Mouse (Mus musculus): ENCODE measurements around the gene Large2.

The Large2 gene

DNA sequence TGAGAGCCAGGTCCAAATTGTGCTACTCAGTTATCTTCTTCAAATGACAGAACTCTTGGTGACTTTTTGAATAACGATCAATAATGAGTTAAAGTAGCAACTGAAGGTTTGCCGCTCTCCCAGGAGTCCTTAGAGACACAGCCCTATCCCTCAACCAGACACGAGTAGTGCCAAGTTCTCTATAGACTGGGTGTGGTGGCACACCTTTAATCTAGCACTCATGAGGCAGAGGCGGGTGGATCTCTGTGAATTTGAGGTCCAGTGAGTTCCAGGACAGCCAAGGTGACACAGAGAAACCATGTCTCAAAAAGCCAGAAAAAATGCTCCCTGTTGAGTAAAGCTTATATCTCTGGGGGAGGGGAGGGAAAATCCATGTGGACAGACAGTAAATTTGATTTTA, 47.1 kb downstream of the Large2 start:
- no peak for DNase-seq (ENCODE audit: low spot score)

DNA sequence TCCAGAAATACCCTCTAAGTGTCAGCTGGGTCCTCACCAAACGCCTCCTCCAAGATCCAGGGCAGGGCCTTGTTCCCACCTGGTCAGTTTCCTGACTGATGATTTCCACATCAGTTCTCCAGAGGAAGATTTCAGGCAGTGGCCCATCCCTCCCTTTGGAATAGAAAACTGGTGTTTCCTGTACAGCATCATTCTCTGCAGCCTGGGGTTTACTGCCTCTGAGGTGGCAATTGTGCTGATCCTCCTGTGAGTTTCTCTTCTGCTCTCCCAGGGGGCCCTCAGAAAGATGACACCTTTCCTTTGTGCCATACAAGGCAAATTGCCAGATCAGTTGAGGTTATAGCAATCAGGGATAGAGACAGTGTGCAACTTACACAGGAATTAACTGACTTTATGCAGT, 48.4 kb downstream of the Large2 start:
- DNase-seq (ENCODE audit: low spot score): no peak

DNA sequence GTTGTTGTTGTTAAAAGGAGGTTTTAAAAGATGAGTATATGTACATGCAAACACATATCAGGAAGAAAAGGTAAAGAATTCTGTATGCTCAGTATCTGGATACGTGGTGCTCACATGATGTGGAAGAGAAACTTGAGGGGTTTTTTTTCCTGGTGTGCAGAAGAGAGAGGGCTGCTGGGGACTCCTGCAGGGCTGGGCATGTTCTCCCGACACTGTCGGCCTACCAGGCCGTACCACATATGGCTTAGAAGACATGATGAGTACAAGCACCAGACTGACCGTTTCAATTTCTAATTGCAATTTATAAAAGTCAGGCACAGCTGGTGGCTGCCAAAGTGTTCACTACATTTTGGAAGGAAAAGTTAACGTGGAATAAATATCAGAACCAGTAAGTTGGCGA, 49.0 kb downstream of the Large2 start:
- no peak for DNase-seq (ENCODE audit: low spot score)

DNA sequence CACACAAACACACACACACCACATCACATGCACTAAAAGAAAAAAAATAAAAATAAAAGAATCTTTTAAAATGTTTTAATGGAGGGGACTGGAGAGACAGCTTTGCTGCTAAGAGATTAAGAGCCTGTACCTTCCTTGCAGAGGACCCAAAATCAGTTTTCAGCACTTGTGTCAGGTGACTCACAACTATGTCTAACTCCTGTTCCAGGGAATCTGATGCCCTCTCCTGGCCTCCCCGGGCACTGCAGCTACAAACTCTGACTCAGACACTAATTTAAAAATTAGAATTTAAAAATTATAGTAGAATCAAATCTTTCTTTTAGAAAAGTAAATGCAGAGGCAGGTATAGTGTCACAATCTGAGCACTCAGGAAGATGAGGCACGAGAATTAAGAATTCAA, 52.0 kb downstream of the Large2 start:
- no peak for DNase-seq (ENCODE audit: low spot score)

GRCm38 (mm10) chr2:92317228-92317627, 57.4 kb downstream of the Large2 start:
- no peak for DNase-seq (ENCODE audit: low spot score)

GRCm38 (mm10) chr2:92316652-92317051, 58.0 kb downstream of the Large2 start:
- no peak for DNase-seq (ENCODE audit: low spot score)
